Mouse (Mus musculus): ENCODE measurements around the gene Nup88. TPM values are rescaled to one million over a fixed set of nuclear protein-coding genes. Genes with fewer than 3 reads are reported as not detected.
A peak's percentile ranks its signal among the peaks of the same experiment; 100 is the strongest.

Nup88 gene
- 38.2 and 45.9 TPM in 2 replicates for polyA plus RNA-seq (2012; ENCODE audit: insufficient read depth, insufficient read length, missing spikeins)

DNA sequence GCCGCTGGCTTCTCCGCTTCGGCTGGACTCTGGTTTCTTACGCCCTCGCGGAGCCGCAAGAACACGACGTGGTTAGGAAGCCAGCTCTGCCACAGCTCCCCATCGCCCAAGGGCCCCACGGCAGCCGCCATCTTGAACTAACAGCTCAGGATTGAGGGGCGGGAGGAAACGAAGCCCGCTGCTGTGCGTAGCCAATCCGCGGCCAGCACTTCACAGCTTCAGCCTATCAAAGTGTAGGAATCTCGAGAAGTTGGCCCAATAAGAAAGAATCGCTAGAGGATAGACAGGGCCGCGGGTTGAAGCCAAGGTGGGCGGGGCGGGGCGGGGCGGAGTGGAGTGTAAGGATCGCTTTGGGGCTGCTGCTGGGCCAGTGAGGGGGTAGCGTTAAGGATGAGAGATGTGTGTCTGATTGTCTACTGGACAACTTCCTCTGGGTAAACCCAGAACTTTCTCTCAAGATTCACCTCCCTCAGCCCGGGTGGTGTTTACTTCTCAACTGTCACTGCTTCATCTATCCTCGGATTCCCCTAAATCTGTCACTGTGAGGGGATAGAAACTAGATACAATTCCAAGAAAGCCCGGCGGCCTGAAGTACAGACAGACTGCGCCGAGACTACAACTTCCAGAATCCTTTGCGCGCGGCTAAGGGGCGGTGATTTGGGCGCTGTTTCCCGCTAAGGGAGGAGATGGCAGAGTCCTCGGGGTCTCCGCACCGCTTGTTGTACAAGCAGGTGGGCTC lies at the start of gene Nup88, which contains the start of gene Rpain:
Gene Nup88 (minus strand): TSS at position 153 of the 739 bp plus-strand sequence.
Gene Rpain (plus strand): TSS at position 393 of the 739 bp plus-strand sequence.
- H3K4me1 ChIP-seq (ENCODE audit: control insufficient read depth, insufficient read depth, insufficient read length, low read length), result no peaks in the 10 kb centered on the region; the same call in 1 of the 2 replicates
- H3K4me3 ChIP-seq (ENCODE audit: insufficient read depth, low read depth, low read length), result peak within 1 kb of the TSS; percentile 91

DNA sequence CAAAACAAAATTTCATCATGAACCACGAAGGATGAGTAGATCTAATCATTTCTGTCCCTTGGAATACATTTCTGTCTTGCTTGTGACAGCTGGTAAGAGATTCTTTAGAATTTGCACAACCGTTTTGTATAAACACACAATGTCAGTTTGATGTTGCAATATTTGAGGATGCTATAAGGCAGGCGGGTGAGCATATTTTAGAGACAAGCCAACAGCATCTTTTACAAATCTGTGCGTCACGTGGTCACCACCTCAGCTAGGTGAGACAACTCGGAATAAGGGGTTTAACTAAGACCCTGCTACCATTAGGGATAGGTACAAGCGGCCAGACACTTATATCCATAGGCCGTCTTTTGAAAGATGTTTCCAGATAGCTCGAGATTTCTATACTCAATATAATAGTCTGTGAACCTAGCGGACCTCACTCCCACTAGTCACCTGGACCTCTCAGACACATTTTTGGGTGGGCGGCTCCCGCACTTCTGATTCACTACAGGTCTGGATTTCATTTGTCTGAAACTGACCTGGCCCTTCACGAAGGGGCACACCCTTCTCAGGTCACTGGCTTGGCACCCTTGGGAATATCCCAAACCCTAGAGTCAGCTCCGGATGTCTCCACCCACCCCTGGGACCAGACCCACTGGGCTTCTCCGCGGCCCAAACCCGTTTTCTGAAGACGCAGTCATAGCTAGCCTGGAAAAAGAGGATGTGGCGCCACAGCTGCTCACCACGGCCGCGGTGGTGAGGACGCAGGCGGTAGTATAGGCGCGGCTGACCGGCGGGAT lies 48.8 kb upstream of the Nup88 start:
- Histone ChIP-seq H3K4me3 (ENCODE audit: insufficient read depth, low read depth, low read length) (peak overlapping the region; percentile 77), H3K27ac (replicated peaks; ENCODE audit: low read depth, low read length) (peak overlapping the region; percentile 81), H3K4me1 (ENCODE audit: control insufficient read depth, insufficient read depth, insufficient read length, low read length) (0 out of 2 replicates have a peak, but pooled peaks cover 3% of the 10 kb centered on the region)

More for the DNA sequence above, at the start of gene Nup88, which contains the start of gene Rpain:
- peak within 1 kb of the TSS; percentile 87 for H3K27ac ChIP-seq (replicated peaks; ENCODE audit: low read depth, low read length)

DNA sequence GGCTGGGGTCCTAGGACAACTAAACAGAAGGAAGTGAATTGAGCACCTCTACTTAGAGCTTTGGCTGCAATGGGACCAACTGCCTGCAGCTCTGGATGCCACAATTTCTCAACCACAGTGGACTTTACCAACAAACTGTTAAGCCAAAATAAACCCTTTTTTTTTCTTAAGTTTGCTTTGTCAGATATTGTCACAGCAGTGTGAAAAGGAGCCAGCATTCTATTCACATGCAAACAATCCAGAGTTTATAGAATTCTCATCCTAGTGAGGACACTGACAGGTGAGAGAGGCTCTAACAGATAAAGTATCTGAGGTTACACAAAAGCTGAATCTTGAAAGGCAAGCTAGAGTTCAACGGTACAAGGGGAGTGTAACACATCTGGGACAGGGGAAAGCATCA lies 47.3 kb upstream of the Nup88 start:
- 0 out of 2 replicates have a peak, but pooled peaks cover 3% of the 10 kb centered on the region for H3K4me1 ChIP-seq (ENCODE audit: control insufficient read depth, insufficient read depth, insufficient read length, low read length)
- H3K4me3 ChIP-seq (ENCODE audit: insufficient read depth, low read depth, low read length), result no peak overlapping the region
- no peak overlapping the region for H3K27ac ChIP-seq (replicated peaks; ENCODE audit: low read depth, low read length)

DNA sequence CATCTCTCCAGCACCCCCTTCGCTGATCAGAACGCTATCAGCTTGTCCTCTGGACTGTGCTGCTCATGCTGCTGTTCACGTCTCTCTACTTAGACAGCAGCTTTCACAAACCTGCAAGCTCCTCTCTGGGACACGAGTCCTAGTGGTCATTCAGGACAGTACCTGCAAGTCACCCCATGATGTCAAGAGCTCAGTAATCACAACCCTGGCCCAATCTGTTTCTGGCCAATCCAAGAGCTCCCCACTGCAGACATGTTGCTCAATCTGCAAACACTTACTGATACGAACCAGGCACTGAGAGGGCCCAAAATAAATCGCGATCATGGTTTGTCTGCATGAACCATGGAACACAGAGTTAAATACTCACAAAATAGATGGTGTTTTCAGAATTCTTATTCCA lies 43.0 kb upstream of the Nup88 start:
- Histone ChIP-seq H3K27ac (replicated peaks; ENCODE audit: low read depth, low read length) (no peak overlapping the region), H3K4me3 (ENCODE audit: insufficient read depth, low read depth, low read length) (no peak overlapping the region), H3K4me1 (ENCODE audit: control insufficient read depth, insufficient read depth, insufficient read length, low read length) (0 out of 2 replicates have a peak, but pooled peaks cover 3% of the 10 kb centered on the region)

DNA sequence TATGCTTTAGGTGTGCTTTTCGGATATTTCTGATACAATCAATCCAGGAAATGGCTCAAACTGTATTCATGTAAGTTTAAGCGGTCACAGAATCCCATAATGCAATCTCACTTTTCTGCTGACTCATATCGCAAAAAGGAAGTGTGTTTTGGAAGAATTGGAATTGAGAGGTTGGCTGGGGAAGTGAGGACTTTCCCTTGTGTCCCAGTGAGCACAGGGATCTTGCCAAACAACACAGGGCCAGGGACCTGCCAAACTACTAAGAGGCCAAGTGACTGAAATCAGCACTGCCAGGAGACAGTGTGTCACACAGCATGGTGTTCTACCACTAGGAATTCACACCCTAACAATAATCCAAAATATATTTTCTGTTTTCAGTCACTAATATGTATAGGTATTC lies 38.5 kb upstream of the Nup88 start:
- no peak overlapping the region for H3K27ac ChIP-seq (replicated peaks; ENCODE audit: low read depth, low read length)
- no peak overlapping the region for H3K4me3 ChIP-seq (ENCODE audit: insufficient read depth, low read depth, low read length)
- 0 out of 2 replicates have a peak, but pooled peaks cover 4% of the 10 kb centered on the region for H3K4me1 ChIP-seq (ENCODE audit: control insufficient read depth, insufficient read depth, insufficient read length, low read length)

DNA sequence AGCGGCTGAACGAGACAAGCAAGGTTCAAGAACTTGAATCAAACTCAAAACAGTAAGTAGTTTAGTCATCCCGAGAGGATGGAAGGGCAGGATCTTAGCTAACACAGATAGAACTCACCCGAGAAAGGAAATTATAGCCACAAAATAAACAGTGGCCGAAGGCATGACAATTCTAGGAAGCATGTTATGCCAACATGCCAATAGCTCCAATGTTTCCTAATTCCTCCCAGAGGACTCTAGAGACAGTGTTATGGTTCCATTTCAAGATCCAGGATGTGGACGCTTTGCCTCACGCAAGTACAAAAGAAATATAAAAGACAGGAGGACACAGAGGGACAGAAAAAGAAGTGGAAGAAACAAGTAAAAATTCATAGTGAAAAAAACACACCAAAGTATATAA lies 38.1 kb upstream of the Nup88 start:
- H3K4me3 ChIP-seq (ENCODE audit: insufficient read depth, low read depth, low read length), result no peak overlapping the region
- peak overlapping the region; percentile 61 for H3K27ac ChIP-seq (replicated peaks; ENCODE audit: low read depth, low read length)
- peaks cover 8% of the 10 kb centered on the region; the same call in 1 of the 2 replicates for H3K4me1 ChIP-seq (ENCODE audit: control insufficient read depth, insufficient read depth, insufficient read length, low read length)

DNA sequence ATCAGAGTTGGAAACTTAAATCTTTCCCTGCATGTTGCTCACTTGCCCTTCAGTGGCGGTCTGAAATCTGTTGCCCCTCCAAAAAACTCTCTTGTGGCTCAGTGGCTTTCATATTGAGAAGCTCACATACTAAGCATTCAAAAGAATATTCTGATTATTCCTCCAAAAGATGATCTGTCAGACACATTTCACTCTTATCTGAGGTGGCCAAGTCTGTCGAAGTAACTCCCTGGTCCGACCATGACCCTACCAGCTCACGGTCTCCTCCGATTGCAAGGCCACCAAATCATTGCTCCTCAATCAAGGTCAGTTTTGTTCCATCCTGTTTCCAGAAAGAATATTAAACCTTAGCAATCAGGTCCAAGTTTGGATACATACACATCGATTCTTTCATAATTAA lies 37.3 kb upstream of the Nup88 start:
- H3K27ac ChIP-seq (replicated peaks; ENCODE audit: low read depth, low read length), result no peak overlapping the region
- H3K4me1 ChIP-seq (ENCODE audit: control insufficient read depth, insufficient read depth, insufficient read length, low read length), result peaks cover 8% of the 10 kb centered on the region; the same call in 1 of the 2 replicates
- H3K4me3 ChIP-seq (ENCODE audit: insufficient read depth, low read depth, low read length), result no peak overlapping the region

DNA sequence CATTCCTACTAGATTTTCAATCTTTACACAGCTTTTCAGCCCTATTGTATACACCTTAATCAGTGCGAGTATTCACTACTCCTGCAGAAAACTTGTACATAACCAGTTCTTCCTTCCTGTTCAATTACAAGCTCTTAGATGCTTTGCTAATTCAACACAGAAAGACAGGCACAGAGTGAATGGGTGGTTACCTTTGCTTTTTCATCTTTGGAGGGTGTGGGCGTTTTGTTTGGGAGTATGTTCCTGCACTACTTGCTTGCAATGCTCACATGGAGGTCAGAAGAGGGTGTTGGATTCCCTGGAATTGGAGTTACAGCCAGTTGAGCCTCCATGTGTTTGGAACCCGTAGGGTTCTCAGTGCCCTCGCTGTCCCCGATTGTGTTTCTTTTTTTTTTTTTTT lies 35.3 kb upstream of the Nup88 start:
- Histone ChIP-seq H3K4me3 (ENCODE audit: insufficient read depth, low read depth, low read length) (no peak overlapping the region), H3K27ac (replicated peaks; ENCODE audit: low read depth, low read length) (no peak overlapping the region), H3K4me1 (ENCODE audit: control insufficient read depth, insufficient read depth, insufficient read length, low read length) (peaks cover 8% of the 10 kb centered on the region; the same call in 1 of the 2 replicates)

DNA sequence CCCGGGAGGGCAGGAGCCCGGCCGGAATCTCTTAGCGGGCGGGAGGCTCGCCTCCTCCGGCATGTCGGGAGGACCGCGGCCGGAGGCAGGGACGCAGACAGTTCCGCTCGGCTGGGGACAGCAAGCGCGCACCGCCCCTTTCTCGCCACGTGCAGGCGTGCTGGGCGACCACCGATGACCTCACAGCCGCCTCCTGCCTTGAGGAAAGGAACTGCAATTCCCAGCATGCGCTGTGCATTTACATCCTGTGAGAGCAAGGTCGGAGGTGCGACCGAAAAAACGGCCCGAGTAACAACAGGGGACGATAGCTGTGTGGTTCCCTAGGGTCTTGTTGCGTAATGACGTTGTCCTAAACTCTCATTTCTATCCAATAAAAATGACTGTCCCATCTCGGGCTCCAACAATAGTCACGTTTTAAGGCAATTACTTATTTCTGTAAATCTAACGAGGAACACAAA lies 34.6 kb upstream of the Nup88 start, which contains the start of gene Dhx33:
Gene Dhx33 (minus strand): TSS at position 122 of the 458 bp plus-strand sequence.
- Histone ChIP-seq H3K27ac (replicated peaks; ENCODE audit: low read depth, low read length) (peak within 1 kb of the TSS; percentile 38), H3K4me3 (ENCODE audit: insufficient read depth, low read depth, low read length) (peak within 1 kb of the TSS; percentile 79), H3K4me1 (ENCODE audit: control insufficient read depth, insufficient read depth, insufficient read length, low read length) (peaks cover 8% of the 10 kb centered on the region; the same call in 1 of the 2 replicates)

DNA sequence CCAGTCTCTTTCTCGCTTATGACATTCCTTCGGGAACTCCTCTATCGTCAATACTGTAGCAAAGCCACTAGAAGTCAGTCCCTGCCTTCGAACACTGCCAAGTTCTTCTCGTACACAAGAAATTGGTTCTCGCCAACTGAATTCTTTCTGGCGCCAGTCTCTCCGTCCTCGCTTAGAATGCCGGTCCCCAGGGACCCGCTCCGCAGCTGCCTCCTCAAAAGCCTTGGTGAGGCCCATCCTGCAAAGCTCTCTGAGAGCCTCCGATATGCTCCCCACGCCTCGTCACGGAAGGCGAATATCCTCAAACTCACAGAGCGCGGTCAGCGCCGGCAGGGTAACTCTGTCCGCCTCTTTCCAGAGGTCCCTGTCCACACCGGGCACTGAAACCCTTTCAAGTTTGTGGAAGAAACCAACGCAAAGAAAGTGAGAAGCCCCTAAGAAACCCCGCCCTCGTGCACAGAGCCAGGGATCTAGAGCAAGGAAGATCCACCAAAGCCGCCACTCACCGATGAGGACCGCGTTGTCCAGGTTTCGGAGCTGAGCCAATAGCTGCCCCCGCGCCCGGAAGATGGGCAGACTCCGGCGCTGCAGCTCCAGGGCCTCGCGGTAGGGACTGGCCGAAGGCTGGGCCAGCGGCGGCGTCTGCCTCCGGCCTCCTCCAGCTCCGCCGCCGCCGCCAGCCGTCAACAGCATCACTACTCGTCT lies 34.0 kb upstream of the Nup88 start:
- Histone ChIP-seq H3K4me1 (ENCODE audit: control insufficient read depth, insufficient read depth, insufficient read length, low read length) (peaks cover 8% of the 10 kb centered on the region; the same call in 1 of the 2 replicates), H3K4me3 (ENCODE audit: insufficient read depth, low read depth, low read length) (peak overlapping the region; percentile 79), H3K27ac (replicated peaks; ENCODE audit: low read depth, low read length) (peak overlapping the region; percentile 38)

DNA sequence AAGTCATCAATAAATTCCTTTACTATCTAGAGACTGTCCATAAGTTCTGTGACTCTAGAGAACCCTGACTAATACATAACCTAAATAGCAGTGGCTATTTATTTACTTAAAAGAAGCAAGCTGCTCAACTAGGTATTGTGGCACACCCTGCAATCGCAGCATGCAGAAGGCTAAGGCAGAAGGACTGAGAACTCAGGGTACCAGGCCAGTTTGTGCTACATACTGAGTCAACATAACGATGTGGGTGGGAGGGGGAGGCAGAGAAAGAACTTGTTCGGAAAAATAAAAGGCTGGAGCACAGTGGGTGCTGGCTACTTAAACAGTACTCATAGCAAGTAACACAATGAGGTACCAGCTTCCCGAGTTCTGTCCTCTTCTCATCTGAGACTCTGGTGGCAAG lies 31.4 kb upstream of the Nup88 start:
- no peak overlapping the region for H3K27ac ChIP-seq (replicated peaks; ENCODE audit: low read depth, low read length)
- no peak overlapping the region for H3K4me3 ChIP-seq (ENCODE audit: insufficient read depth, low read depth, low read length)
- peaks cover 6% of the 10 kb centered on the region; the same call in 1 of the 2 replicates for H3K4me1 ChIP-seq (ENCODE audit: control insufficient read depth, insufficient read depth, insufficient read length, low read length)

DNA sequence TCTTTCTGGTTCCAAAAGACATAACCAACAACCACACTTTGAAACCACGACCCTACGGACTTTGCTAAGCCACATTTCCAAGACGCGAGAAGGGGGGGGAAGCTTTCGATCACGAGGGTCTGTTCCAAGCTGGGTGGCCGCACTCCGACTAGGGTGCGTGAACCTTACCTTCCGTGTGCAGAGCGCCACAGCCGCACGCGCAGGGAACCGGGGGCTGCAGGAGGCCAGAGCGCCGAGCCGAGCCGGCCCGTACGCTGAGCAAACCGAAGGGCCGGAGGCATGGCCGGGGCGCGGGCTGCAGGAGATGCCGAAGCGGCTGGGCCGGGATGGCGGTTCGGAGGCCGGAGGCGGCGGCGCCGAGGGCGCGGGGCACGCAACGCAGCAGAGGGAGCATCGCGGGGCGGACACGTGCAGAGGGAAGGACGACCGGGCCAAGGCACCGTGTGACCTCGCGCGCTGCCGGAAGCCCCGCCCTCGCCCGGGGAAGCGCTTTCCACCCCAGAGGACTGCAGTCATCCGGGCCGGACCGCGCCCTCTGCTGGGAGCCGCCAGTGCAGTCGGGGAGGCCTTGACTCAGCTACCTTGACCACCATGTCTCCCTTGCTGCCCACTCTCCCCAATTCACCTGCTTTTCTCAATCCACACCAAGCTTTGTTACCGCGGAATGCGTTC lies 12.9 kb upstream of the Nup88 start, which contains the start of gene C1qbp:
Gene C1qbp (minus strand): TSS at position 470 of the 672 bp plus-strand sequence.
- H3K27ac ChIP-seq (replicated peaks; ENCODE audit: low read depth, low read length), result peak within 1 kb of the TSS; percentile 47; the same call in 1 of the 2 replicates
- 0 out of 2 replicates have a peak, but pooled peaks cover 2% of the 10 kb centered on the region for H3K4me1 ChIP-seq (ENCODE audit: control insufficient read depth, insufficient read depth, insufficient read length, low read length)
- peak within 1 kb of the TSS; percentile 93 for H3K4me3 ChIP-seq (ENCODE audit: insufficient read depth, low read depth, low read length)

DNA sequence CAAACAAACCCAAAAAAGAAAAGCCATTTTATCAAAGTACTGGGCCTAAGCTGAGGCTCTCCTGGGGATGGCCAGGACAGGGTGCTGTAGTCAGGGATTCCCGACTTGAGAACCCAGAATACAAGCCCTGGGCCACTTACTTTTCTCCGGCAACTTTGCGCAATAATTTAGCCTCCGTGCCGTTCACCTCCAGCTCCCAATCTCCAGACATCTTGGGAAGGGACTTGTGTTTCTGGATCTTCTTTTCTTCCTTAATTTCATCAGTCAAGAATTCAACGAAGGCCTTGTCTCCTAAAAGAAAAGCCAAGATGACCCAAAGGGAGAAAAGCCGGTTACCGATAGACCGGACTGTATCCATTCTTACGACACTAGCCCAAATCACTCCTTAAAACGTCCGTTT lies 12.3 kb upstream of the Nup88 start:
- Histone ChIP-seq H3K27ac (replicated peaks; ENCODE audit: low read depth, low read length) (no peak overlapping the region), H3K4me3 (ENCODE audit: insufficient read depth, low read depth, low read length) (peak overlapping the region; percentile 93), H3K4me1 (ENCODE audit: control insufficient read depth, insufficient read depth, insufficient read length, low read length) (0 out of 2 replicates have a peak, but pooled peaks cover 2% of the 10 kb centered on the region)
